Mouse (Mus musculus) layer of hippocampus, postnatal 36 days (tissue): ENCODE measurements at regions not wholly inside any gene's neighbourhood (a gene's known extent, or its start where the extent isn't known, plus 50 kb on each side); places are given as distances from the start of the nearest gene placed in this dataset.
A peak's percentile ranks its signal among the peaks of the same experiment; 100 is the strongest.

Source experiments
- DNase-seq, 2 experiments: peaks; one replicate each; pipeline ENCODE4 v3.0.0; 2022

GRCm38 (mm10) chr3:49096118-49096517 lies 661.0 kb downstream of the Pcdh18 start:
- no peak for DNase-seq

- DNase-seq, result peak; percentile 57 to 61
These were observed 663.1 kb downstream of the Pcdh18 start for GRCm38 (mm10) chr3:49093818-49094680.

- no peak for DNase-seq
These were observed 688.3 kb downstream of the Pcdh18 start for GRCm38 (mm10) chr3:49068801-49069200.

GRCm38 (mm10) chr3:49062081-49062480 lies 695.0 kb downstream of the Pcdh18 start:
- no peak for DNase-seq

- DNase-seq, result no peak
These were observed 724.1 kb downstream of the Pcdh18 start for GRCm38 (mm10) chr3:49032981-49033380.

GRCm38 (mm10) chr3:49009211-49009967 lies 747.7 kb downstream of the Pcdh18 start:
- DNase-seq, result peak; percentile 46 to 52
